In genomic region chr11:43516344-43517021, GRCm38 (mm10) we compare ENCODE assay signal across 10 mouse cellular contexts. TPM values are rescaled to one million over a fixed set of nuclear protein-coding genes. Genes with fewer than 3 reads are reported as not detected.
DNase-seq lines count a peak whose midpoint lies in the region; ATAC-seq lines count a peak whose summit lies in the region.
"Had no signal": no experiment of that assay in that cellular context is flagged by ENCODE, and none has a peak within 500 bp of the region (broad histone marks: within the 10 kb centered on the region; RNA-seq: fewer than 3 reads in every experiment).

No protein-coding gene starts in this region.

- H3K4me1 ChIP-seq in liver, embryonic 11.5 days (replicated peaks; ENCODE audit: control insufficient read depth, insufficient read depth, low read length), result no peaks in the 10 kb centered on the region
- no peaks in the 10 kb centered on the region for H3K4me1 ChIP-seq in neural tube, embryonic 13.5 days (replicated peaks)

- no peak overlapping the region for H3K27ac ChIP-seq in liver, embryonic 11.5 days (ENCODE audit: low read depth, low read length)
- no peak overlapping the region for H3K27ac ChIP-seq in neural tube, embryonic 13.5 days (replicated peaks)
- H3K27ac ChIP-seq: stomach, embryonic 15.5 days had no signal

- no peaks in the 10 kb centered on the region for H3K36me3 ChIP-seq in liver, embryonic 11.5 days (ENCODE audit: control insufficient read depth, insufficient read depth, low read length)
- H3K36me3 ChIP-seq in neural tube, embryonic 13.5 days, result no peaks in the 10 kb centered on the region
- H3K36me3 ChIP-seq: stomach, embryonic 15.5 days had no signal

- H3K27me3 ChIP-seq in liver, embryonic 11.5 days (replicated peaks; ENCODE audit: control insufficient read depth, insufficient read depth, low read length), result no peaks in the 10 kb centered on the region
- H3K27me3 ChIP-seq in neural tube, embryonic 13.5 days, result no peaks in the 10 kb centered on the region
- H3K27me3 ChIP-seq: stomach, embryonic 15.5 days had no signal

- WGBS in liver, embryonic 11.5 days, result 31% methylated on average over 8 of the region's 8 CpGs
- WGBS in neural tube, embryonic 13.5 days, result 35% methylated on average over 8 of the region's 8 CpGs

- H3K4me2 ChIP-seq in liver, embryonic 11.5 days, result no peak overlapping the region
- H3K4me2 ChIP-seq in neural tube, embryonic 13.5 days, result no peak overlapping the region
- H3K4me2 ChIP-seq: stomach, embryonic 15.5 days had no signal

- no peak for ATAC-seq in CD4-positive, CD25-positive, alpha-beta regulatory T cell, adult 4 months
- ATAC-seq in granulocyte monocyte progenitor cell, adult 5-6 weeks (replicated peaks; ENCODE audit: poor library complexity, severe bottlenecking), result peak; percentile 82
- peak; percentile 29 for ATAC-seq in liver, embryonic 11.5 days (replicated peaks; ENCODE audit: low FRiP score)
- ATAC-seq in neural tube, embryonic 13.5 days (ENCODE audit: low read depth), result peak; percentile 32; the same call in 1 of the 2 replicates

- no peak overlapping the region for H3K4me3 ChIP-seq in liver, embryonic 11.5 days (ENCODE audit: low read depth, low read length)
- no peak overlapping the region for H3K4me3 ChIP-seq in neural tube, embryonic 13.5 days
- H3K4me3 ChIP-seq: stomach, embryonic 15.5 days had no signal

- H3K9ac ChIP-seq in liver, embryonic 11.5 days (ENCODE audit: low read depth, low read length), result no peak overlapping the region
- no peak overlapping the region for H3K9ac ChIP-seq in neural tube, embryonic 13.5 days
- H3K9ac ChIP-seq: stomach, embryonic 15.5 days had no signal

- DNase-seq in CD4-positive, CD25-positive, alpha-beta regulatory T cell, adult 2 months (ENCODE audit: low read depth, low spot score), result peak; percentile 60
- peak; percentile 38 for DNase-seq in urinary bladder, postnatal 14 days (ENCODE audit: low spot score)
- no peak for DNase-seq in urinary bladder, adult 2 months (ENCODE audit: low spot score)
- DNase-seq in liver, embryonic 11.5 days (ENCODE audit: low spot score), result no peak
- no peak for DNase-seq in layer of hippocampus, adult 11-12 months (ENCODE audit: low spot score)

- no peaks in the 10 kb centered on the region for H3K9me3 ChIP-seq in liver, embryonic 11.5 days (ENCODE audit: control insufficient read depth, low read length)
- H3K9me3 ChIP-seq in neural tube, embryonic 13.5 days, result no peaks in the 10 kb centered on the region
- H3K9me3 ChIP-seq: stomach, embryonic 15.5 days had no signal

RNA-seq across cellular contexts. Expression of gene Ccnjl, which starts 12.1 kb away (rescaled TPM):
- under 1 TPM in 1 of 2 experiments, not detected in 1; 0.24 TPM for polyA plus RNA-seq in CD4-positive, CD25-positive, alpha-beta regulatory T cell, adult 4 months (2017; shearing (Covaris generic))
- polyA plus RNA-seq in urinary bladder, adult 2 months (2012; rRNA removed), result 3.3 and 4.0 TPM in 2 replicates
- 1.9 TPM in 1 of 2 replicates, not detected in the other for total RNA-seq in granulocyte monocyte progenitor cell, adult 5-6 weeks (2014; fragmentation: Nextera tagmentation)
- not detected in 2 replicates for total RNA-seq in granulocyte monocyte progenitor cell, adult 5-6 weeks (2017)
- polyA plus RNA-seq in liver, embryonic 11.5 days (2014; fragmentation: Nextera tagmentation; extraction: Ambion mirVana), result 11.8 and 12.7 TPM in 2 replicates
- polyA plus RNA-seq in neural tube, embryonic 13.5 days (2015; fragmentation: Nextera tagmentation; extraction: Ambion mirVana), result 20.9 and 26.7 TPM in 2 replicates

RNA-seq across cellular contexts. Expression of gene C1qtnf2, which starts 42.4 kb away (rescaled TPM):
- polyA plus RNA-seq in CD4-positive, CD25-positive, alpha-beta regulatory T cell, adult 4 months (2017; shearing (Covaris generic)), result not detected
- polyA plus RNA-seq in urinary bladder, adult 2 months (2012; rRNA removed), result 47.2 and 53.2 TPM in 2 replicates
- not detected in 2 replicates for total RNA-seq in granulocyte monocyte progenitor cell, adult 5-6 weeks (2014; fragmentation: Nextera tagmentation)
- not detected in 2 replicates for total RNA-seq in granulocyte monocyte progenitor cell, adult 5-6 weeks (2017)
- 0.82 and 1.8 TPM in 2 replicates for polyA plus RNA-seq in liver, embryonic 11.5 days (2014; fragmentation: Nextera tagmentation; extraction: Ambion mirVana)
- 12.5 and 12.8 TPM in 2 replicates for polyA plus RNA-seq in neural tube, embryonic 13.5 days (2015; fragmentation: Nextera tagmentation; extraction: Ambion mirVana)
- total RNA-seq: hematopoietic stem cell, adult 5-6 weeks had no signal

Comparison
In these comparisons a context has a peak if more than half of its experiments do, and no peak if none do; other contexts are left out.
1. DNase-seq: peak in CD4-positive, CD25-positive, alpha-beta regulatory T cell, adult 2 months (single experiment) and urinary bladder, postnatal 14 days (single experiment); none in urinary bladder, adult 2 months (single experiment), liver, embryonic 11.5 days (single experiment) and layer of hippocampus, adult 11-12 months (single experiment).